Mouse (Mus musculus): Measurements from ENCODE around the gene C730034F03Rik.

The C730034F03Rik gene

DNA sequence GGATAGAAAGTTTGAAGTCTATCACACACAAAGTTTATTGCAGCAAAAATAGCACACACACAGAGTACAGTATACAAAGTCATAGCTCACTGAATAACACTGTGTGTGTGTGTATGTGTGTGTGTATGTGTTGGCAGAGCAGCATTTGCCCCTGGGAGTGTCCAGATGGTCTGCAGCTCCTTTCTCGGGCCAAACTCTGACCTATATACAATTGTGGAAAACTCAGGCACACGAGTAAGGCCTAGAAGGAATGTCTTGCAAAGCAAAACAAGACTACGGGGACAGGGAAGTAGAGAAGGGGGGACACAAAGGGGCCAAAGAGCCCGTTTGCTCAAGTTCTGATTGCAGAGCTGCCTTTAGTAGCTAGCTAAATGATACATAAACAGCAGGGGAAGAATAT lies 3.6 kb downstream of the C730034F03Rik start:
- DNase-seq = peak; percentile 73

DNA sequence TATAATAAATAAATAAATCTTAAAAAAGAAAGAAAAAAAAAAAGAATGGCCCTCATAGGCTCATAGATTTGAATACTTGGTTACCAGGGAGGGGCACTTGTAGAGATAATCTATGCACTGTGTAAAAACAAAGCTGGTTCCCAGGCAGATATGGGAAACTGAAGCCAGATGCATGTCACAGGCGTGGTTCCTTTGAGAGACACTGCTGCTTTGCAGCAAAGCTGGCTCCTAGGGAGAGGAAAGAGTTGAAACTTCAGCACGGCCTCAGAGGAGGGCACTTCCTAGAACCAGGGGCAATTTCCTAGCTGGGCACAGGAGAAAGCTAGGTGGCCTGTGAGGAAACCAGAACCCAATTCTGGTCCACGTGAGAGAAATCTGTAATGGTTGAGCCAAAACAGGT lies 4.7 kb downstream of the C730034F03Rik start:
- DNase-seq = peak; percentile 73

- peak; percentile 79 for DNase-seq
These were observed 6.5 kb downstream of the C730034F03Rik start for GRCm38 (mm10) chr15:89435878-89436277.

DNA sequence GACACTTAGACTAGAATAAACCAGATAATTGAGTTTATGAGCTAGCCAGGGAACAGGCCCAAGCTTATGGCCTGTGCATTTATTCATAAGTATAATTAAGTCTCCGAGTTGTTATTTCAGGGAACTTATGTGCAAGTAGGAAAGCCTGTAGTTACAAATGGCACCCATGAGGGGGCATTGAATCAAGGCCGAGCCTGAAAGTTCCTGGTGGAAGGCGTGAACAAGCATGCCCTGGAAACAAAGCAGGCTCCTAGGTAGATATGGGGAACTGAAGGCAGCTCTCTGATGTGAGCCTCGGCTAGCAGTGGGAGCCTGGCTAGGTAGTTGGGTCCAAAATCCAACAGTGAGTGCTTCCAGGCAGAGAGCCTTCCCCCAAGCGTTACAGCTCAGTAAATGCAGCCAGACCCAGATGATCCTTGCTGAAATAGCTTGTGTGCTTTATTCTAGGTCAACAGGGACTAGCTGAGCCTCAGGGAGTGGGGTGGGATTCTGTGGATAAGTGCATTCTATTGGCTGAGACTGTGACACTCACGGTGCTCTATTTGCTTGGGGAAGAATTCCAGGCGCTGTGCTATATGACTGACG lies 13.2 kb downstream of the C730034F03Rik start:
- DNase-seq = peak; percentile 72

- DNase-seq = peak; percentile 92
These were observed 23.8 kb downstream of the C730034F03Rik start for GRCm38 (mm10) chr15:89452906-89453864.

DNA sequence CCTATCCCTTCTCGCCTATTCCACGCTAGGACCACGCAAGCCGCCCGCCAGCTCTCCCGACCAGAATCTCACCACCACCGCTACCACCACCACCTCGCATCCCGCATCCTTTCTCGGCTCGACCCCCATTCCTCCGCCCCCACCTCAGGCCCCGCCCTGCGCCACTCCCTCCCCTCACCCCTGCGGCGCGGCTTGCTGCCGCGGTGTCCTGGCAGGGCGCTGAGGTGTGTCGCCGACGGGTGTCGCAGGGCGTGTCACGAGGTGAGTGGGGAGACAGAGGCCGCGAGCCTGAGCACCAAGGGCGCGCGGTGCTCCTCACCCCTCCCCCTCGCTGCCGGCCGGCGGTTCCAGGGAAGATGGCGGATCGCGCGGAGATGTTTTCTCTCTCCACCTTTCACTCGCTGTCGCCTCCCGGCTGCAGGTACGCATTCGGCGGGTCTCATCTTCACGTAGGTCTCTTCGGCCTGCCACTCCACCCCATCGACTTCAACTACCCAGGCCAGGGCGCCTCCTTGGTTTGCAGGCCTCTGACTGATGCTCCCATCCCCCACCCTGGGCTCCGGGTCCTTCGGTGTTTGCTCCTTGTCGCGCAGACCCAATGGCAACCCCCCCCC lies 24.6 kb downstream of the C730034F03Rik start, which contains the start of gene Mapk8ip2:
Gene Mapk8ip2 (plus strand): TSS at position 49 of the 614 bp plus-strand sequence.
- peak; percentile 87 for DNase-seq

DNA sequence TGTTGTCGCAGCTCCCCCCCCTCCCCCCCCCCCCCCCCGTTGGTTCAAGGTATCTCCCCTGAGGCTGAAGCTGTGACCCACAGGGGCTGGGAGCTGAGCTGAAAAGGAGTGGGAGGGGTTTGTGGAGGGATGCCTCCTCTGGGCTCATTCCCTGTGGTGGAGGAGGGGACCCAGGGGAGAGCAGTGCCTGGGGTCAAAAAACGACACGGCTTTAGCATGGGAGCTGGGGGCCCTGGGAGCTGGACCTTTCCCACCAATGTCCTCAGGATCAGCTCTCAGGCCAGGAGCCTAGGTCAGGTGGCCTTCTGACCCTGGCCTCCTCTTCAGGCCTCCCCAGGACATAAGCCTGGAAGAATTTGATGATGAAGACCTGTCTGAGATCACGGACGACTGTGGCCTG lies 25.5 kb downstream of the C730034F03Rik start:
- peak; percentile 74 for DNase-seq

DNA sequence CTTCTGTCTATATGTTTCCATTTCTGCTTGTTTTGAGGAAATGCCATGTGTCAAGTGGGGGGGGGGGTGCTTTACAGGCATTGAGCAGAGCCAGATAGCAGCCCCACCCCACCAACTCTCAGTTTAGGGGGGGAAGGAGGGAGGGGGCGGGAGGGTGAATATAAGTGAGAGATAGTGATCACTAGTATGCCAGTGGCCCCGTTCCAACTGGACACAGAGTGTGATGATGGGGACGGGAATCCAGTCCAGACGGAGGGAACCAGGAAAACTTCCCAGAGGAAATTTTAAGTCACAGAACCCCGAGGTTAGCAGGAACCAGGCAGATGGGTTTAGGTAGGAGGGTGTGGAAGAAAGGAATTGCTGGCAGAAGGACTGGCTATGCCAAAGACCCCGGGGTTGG lies 26.3 kb downstream of the C730034F03Rik start:
- DNase-seq = peak; percentile 50

GRCm38 (mm10) chr15:89458942-89459341 lies 29.6 kb downstream of the C730034F03Rik start:
- peak; percentile 79 for DNase-seq

DNA sequence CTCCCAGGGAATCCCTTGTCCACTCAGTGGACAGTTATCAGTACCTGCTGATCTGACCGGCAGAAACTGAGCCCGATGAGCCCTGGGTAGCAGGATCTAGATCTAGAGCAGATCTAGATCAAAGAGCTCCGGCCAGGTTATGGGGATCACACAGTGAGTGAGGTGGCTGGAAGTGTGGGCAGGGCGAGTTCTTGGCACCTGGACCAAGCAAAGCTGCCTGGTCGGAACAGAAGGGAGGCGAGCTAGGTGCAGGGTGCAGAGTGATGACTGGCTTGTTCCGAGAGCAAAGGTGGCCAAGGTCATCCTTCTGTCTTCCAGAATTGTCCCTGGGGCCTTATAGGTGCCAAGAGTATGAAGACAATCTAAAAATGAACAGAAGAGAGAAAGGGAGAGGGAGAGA lies 30.4 kb downstream of the C730034F03Rik start:
- peak; percentile 56 for DNase-seq

GRCm38 (mm10) chr15:89460298-89460697 lies 30.9 kb downstream of the C730034F03Rik start:
- peak; percentile 77 for DNase-seq

- peak; percentile 87 for DNase-seq
These were observed 31.9 kb downstream of the C730034F03Rik start for GRCm38 (mm10) chr15:89461321-89461720.

DNA sequence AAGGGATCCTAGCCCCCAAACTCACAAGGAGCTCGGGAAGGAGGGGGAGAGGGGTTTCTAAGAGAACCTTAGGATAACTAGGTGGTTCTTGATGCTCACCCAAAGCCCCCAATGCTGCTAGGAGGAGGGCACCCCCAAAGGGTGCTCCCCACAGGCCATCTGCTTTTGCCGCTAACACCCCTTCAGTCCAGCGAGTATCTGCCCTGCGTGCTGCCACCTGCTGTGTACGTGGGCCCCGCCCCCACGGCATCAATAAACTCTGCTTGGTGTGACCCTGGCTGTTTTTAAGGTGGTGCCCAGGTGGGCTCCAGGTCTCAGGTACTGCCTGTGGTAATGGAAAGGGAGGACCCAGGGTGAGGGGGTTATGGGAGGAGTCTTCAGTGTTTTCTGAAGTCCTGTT lies 32.8 kb downstream of the C730034F03Rik start:
- DNase-seq = peak; percentile 71

DNA sequence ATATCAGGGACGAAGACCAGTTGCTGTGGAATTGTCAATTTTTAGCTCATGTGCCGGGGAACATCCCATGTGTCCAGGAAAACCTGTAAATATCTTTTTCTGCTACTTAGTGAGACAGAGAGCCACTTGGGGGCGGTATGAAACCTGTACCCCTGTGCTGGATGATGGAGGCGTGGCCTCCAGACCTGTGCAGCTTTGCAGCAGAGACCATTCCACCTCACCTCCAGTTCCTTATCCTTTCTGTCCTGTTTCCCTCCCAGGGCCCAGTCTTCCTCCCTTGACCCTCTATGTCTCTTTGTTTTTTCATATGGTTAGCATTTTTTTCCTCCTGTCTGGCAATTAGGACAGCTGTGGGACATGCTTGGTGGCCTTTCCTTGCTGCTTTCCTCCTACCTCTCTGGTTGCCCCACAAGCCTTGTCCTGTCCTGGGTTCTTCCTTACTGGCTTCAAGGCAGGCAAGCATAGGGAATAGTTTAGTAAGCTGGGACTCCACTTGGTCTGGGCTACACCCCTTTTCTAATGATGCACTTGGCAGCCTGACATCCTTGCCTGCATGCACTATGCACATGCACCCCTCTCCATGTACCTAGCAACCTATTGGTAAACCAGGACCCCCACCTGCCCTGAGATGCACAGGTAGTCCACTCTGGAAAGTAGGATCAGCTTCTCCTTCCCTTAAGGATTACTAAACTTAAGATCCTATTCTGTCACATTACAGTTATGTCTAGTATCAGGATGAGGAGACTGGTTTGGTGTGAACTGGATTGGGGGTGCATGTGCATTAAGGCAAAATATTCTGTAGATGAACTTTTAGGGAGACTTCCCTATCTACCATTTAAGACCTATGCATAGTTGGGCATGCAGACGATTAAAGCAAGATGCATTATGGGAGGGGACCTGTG lies 34.2 kb downstream of the C730034F03Rik start:
- DNase-seq = peak; percentile 88

- peak; percentile 76 for DNase-seq
These were observed 35.7 kb downstream of the C730034F03Rik start for GRCm38 (mm10) chr15:89465052-89465451.

GRCm38 (mm10) chr15:89468577-89468976 lies 39.2 kb downstream of the C730034F03Rik start:
- DNase-seq = peak; percentile 69

DNA sequence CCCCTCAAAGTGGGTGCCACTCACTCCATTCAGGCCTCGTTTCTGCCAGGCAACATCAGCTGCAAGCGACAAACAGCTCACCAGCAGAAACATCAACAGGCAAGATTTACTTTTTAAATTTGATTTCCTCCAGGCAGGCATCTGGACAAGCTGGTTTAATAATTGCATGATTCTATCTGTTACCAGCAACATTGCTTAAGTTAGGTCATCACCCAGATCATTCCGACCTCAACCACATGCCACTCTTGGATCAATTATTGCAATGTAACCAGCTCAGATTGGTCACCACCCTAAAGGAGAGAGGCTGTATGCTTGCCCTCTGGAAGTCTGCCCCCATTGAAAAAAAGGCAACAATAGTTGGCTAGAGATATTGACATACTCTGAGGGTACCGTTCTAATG lies 42.1 kb downstream of the C730034F03Rik start:
- no peak for DNase-seq

- DNase-seq = peak; percentile 91
These were observed 44.0 kb downstream of the C730034F03Rik start for GRCm38 (mm10) chr15:89473370-89473769.

GRCm38 (mm10) chr15:89473921-89474320 lies 44.5 kb downstream of the C730034F03Rik start:
- DNase-seq = peak; percentile 94

DNA sequence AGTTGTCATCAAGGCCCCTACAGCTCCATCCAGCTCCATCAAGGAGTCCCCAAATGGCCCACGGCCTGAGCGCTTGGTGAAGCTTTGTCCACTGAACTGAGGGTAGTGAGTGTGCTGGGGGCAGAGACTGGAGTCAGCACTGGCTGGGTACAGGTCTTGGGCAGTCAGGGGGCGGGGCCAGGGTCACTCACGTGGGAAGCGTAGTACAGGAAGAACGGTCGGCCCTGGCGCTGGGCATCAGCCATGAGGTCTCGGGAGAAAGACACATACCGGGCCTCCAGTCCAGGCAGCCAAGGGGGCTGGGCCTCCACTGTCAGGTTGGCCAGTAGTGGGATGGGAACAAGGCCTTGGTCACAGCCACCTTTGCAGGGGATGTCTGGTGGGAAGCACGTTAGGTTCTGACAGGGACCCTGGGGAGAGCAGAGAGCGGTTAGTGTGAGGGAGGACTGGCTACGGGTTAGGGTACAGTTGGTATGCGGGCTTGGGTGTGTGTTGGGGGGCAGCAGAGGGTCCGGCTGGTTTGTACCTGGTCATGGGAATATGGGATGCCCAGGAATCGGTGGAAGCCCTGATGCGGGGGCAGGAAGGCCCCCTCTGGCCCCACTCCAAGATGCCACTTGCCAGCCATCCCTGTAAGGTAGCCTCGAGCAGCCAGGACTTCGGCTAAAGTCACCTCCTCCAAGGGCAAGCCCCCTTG lies 45.4 kb downstream of the C730034F03Rik start:
- DNase-seq = peak; percentile 94

- peak; percentile 95 for DNase-seq
These were observed 45.9 kb downstream of the C730034F03Rik start for GRCm38 (mm10) chr15:89475293-89475600.

Data from heart, adult 11 months (tissue).